Mouse (Mus musculus) forebrain, postnatal 0 days (tissue): ENCODE data around the gene Rhbdf1. TPM values are rescaled to one million over a fixed set of nuclear protein-coding genes. Genes with fewer than 3 reads are reported as not detected.

Source experiments
- ATAC-seq: fragments of 200-750 bp; cut with Nextera tagmentation; 2 replicates; pipeline ENCODE4 v1.8.0; 2017; ENCODE audit warnings: mild to moderate bottlenecking, moderate library complexity
- DNase-seq: peaks from one replicate; pipeline ENCODE4 v3.0.0-alpha.2; 2015
- H3K27ac ChIP-seq: fragments of 300-500 bp; sonication (generic); 2 replicates; pipeline ENCODE4 v1.5.1; 2014; ENCODE audit warnings: low read depth, mild to moderate bottlenecking, antibody characterized with exemption, low read length, moderate library complexity, mixed read lengths
- H3K27me3 ChIP-seq: fragments of 300-500 bp; sonication (generic); 2 replicates; pipeline ENCODE4 v1.6.1; 2014; ENCODE audit warnings: mild to moderate bottlenecking, low read length, mixed read lengths; ENCODE audit not compliant: insufficient read depth
- H3K36me3 ChIP-seq: fragments of 300-500 bp; sonication (generic); 2 replicates; pipeline ENCODE4 v1.6.1; 2014; ENCODE audit warnings: mild to moderate bottlenecking, moderate library complexity; ENCODE audit not compliant: insufficient read depth
- H3K4me1 ChIP-seq: fragments of 300-500 bp; sonication (generic); 2 replicates; pipeline ENCODE4 v1.6.1; 2014; ENCODE audit warnings: antibody characterized with exemption; ENCODE audit not compliant: insufficient read depth
- H3K4me2 ChIP-seq: fragments of 300-500 bp; sonication (generic); 2 replicates; pipeline ENCODE4 v1.6.1; 2014; ENCODE audit warnings: low read depth, mild to moderate bottlenecking, moderate library complexity
- H3K4me3 ChIP-seq: fragments of 300-500 bp; sonication (generic); 2 replicates; pipeline ENCODE4 v1.5.1; 2014; ENCODE audit warnings: low read depth, low read length, mixed read lengths
- H3K9ac ChIP-seq: fragments of 300-500 bp; sonication (generic); 2 replicates; pipeline ENCODE4 v1.6.1; 2014; ENCODE audit warnings: mild to moderate bottlenecking
- H3K9me3 ChIP-seq: fragments of 300-500 bp; sonication (generic); 2 replicates; pipeline ENCODE4 v1.6.1; 2016; ENCODE audit warnings: low read length
- CTCF ChIP-seq: sonication (generic); IDR thresholded peaks from 2 replicates; pipeline ENCODE4 v1.5.1; 2016; ENCODE audit warnings: antibody characterized with exemption, control low read depth, low read depth
- WGBS: fragments of 180-500 bp; shearing (Covaris S2); extraction: QIAGEN DNeasy Blood & Tissue Kit; methylation state at CpG from one replicate; pipeline ENCODE4 v1.1.7; 2014; 5-methylcytosine and 5-hydroxymethylcytosine counted together
- polyA plus RNA-seq: library from polyadenylated mRNA; unstranded; fragments of >200 nt; fragmentation: Nextera tagmentation; extraction: Ambion mirVana; gene quantifications from 2 replicates; pipeline ENCODE4 v1.2.1, GENCODE M21; 2015
- total RNA-seq: library from RNA; depleted of rRNA; stranded (reverse); fragments of >200 nt; gene quantifications from 2 replicates; pipeline ENCODE4 v1.2.3, GENCODE M21; 2014

Gene Rhbdf1
- total and polyA plus RNA-seq, 2 experiments from 2014 or later = 17.9 to 23.2 TPM

- no peaks in the 10 kb centered on the region for H3K27me3 ChIP-seq
- 92% methylated on average over 3 of the region's 3 CpGs for WGBS
- H3K4me1 ChIP-seq = peaks cover 5% of the 10 kb centered on the region; the same call in 1 of the 2 replicates
- H3K36me3 ChIP-seq = peaks cover 7% of the 10 kb centered on the region; the same call in 1 of the 2 replicates
- no peak overlapping the region for H3K27ac ChIP-seq
- no peak for TF ChIP-seq CTCF
- ATAC-seq (no peak), DNase-seq (no peak)
- H3K4me3 ChIP-seq = no peak overlapping the region
- no peaks in the 10 kb centered on the region for H3K9me3 ChIP-seq
- no peak overlapping the region for H3K9ac ChIP-seq
- no peak overlapping the region for H3K4me2 ChIP-seq
These were observed 43.1 kb upstream of the Rhbdf1 start for GRCm38 (mm10) chr11:32265117-32265738.

GRCm38 (mm10) chr11:32262674-32263415 is 40.7 kb upstream of the Rhbdf1 start:
- 93% methylated on average over 10 of the region's 10 CpGs for WGBS
- DNase-seq (no peak), ATAC-seq (no peak)
- Histone ChIP-seq H3K36me3 (peaks cover 10% of the 10 kb centered on the region; the same call in 1 of the 2 replicates), H3K9me3 (no peaks in the 10 kb centered on the region), H3K27me3 (no peaks in the 10 kb centered on the region), H3K27ac (no peak overlapping the region), H3K9ac (no peak overlapping the region), H3K4me2 (no peak overlapping the region), H3K4me1 (peaks cover 2% of the 10 kb centered on the region; the same call in 1 of the 2 replicates), H3K4me3 (no peak overlapping the region)
- TF ChIP-seq CTCF = no peak

GRCm38 (mm10) chr11:32256566-32256965 is 34.5 kb upstream of the Rhbdf1 start:
- Histone ChIP-seq H3K4me3 (no peak overlapping the region), H3K4me2 (no peak overlapping the region), H3K4me1 (no peaks in the 10 kb centered on the region), H3K27ac (no peak overlapping the region), H3K9ac (no peak overlapping the region), H3K27me3 (no peaks in the 10 kb centered on the region), H3K36me3 (peaks cover 33% of the 10 kb centered on the region), H3K9me3 (no peaks in the 10 kb centered on the region)
- no peak for TF ChIP-seq CTCF
- no peak for ATAC-seq
- DNase-seq = no peak
- WGBS = 93% methylated on average over 3 of the region's 3 CpGs

GRCm38 (mm10) chr11:32256146-32256545 is 34.0 kb upstream of the Rhbdf1 start:
- H3K9me3 ChIP-seq = no peaks in the 10 kb centered on the region

GRCm38 (mm10) chr11:32253121-32253520 is 31.0 kb upstream of the Rhbdf1 start:
- Histone ChIP-seq H3K27ac (no peak overlapping the region), H3K4me2 (no peak overlapping the region), H3K36me3 (peaks cover 38% of the 10 kb centered on the region), H3K9ac (no peak overlapping the region), H3K27me3 (no peaks in the 10 kb centered on the region), H3K9me3 (no peaks in the 10 kb centered on the region), H3K4me1 (no peaks in the 10 kb centered on the region), H3K4me3 (no peak overlapping the region)
- DNase-seq (no peak), ATAC-seq (no peak)
- no peak for TF ChIP-seq CTCF
- 96% methylated on average over 1 of the region's 1 CpGs for WGBS

More at GRCm38 (mm10) chr11:32256146-32256545, 34.0 kb upstream of the Rhbdf1 start:
- DNase-seq = no peak
- 96% methylated on average over 1 of the region's 1 CpGs for WGBS
- TF ChIP-seq CTCF = no peak
- Histone ChIP-seq H3K4me3 (no peak overlapping the region), H3K36me3 (peaks cover 35% of the 10 kb centered on the region), H3K4me2 (no peak overlapping the region), H3K4me1 (no peaks in the 10 kb centered on the region), H3K9ac (no peak overlapping the region), H3K27ac (no peak overlapping the region), H3K27me3 (no peaks in the 10 kb centered on the region)
- no peak for ATAC-seq

- Histone ChIP-seq H3K9ac (no peak overlapping the region), H3K9me3 (no peaks in the 10 kb centered on the region), H3K27me3 (no peaks in the 10 kb centered on the region), H3K4me2 (no peak overlapping the region), H3K4me3 (no peak overlapping the region), H3K27ac (no peak overlapping the region), H3K4me1 (no peaks in the 10 kb centered on the region), H3K36me3 (peaks cover 57% of the 10 kb centered on the region)
- no peak for TF ChIP-seq CTCF
- DNase-seq (no peak), ATAC-seq (no peak)
- WGBS = 91% methylated on average over 8 of the region's 8 CpGs
These were observed 29.0 kb upstream of the Rhbdf1 start for GRCm38 (mm10) chr11:32250880-32251763.
